Mouse (Mus musculus) testis, adult 2 months (tissue): ENCODE results near the gene Slc6a18.

ENCODE experiments used
- CTCF ChIP-seq: fragments of 200-500 bp; IDR thresholded peaks from 2 replicates; pipeline ENCODE4 v1.5.1; 2012; ENCODE audit warnings: low read depth, mild to moderate bottlenecking, inconsistent platforms, low read length, moderate library complexity; ENCODE audit not compliant: control insufficient read depth, insufficient read depth, insufficient replicate concordance
- POLR2A ChIP-seq: fragments of 200-500 bp; IDR thresholded peaks from 2 replicates; pipeline ENCODE4 v1.6.1; 2012; ENCODE audit warnings: low read depth, mild to moderate bottlenecking, inconsistent platforms, low read length, moderate library complexity; ENCODE audit not compliant: control insufficient read depth

GRCm38 (mm10) chr13:73725315-73725714 is 47.5 kb upstream of the Slc6a18 start:
- no peak for TF ChIP-seq CTCF
- no peak for TF ChIP-seq POLR2A
